Mouse (Mus musculus) G1E (cell line): ENCODE measurements at regions not wholly inside any gene's neighbourhood (a gene's known extent, or its start where the extent isn't known, plus 50 kb on each side); places are given as distances from the start of the nearest gene placed in this dataset.

Source experiments
- CTCF ChIP-seq: IDR thresholded peaks from 2 replicates; pipeline ENCODE4 v1.5.1; 2012; ENCODE audit warnings: low read depth, low read length, inconsistent platforms, mixed read lengths
- GATA1 ChIP-seq: IDR thresholded peaks from 2 replicates; pipeline ENCODE4 v1.6.1; 2012; ENCODE audit warnings: borderline replicate concordance, low read length, inconsistent platforms, mixed read lengths
- GATA2 ChIP-seq: IDR thresholded peaks from 2 replicates; pipeline ENCODE4 v1.6.1; 2012; ENCODE audit warnings: low read depth, low read length, inconsistent platforms, borderline replicate concordance

DNA sequence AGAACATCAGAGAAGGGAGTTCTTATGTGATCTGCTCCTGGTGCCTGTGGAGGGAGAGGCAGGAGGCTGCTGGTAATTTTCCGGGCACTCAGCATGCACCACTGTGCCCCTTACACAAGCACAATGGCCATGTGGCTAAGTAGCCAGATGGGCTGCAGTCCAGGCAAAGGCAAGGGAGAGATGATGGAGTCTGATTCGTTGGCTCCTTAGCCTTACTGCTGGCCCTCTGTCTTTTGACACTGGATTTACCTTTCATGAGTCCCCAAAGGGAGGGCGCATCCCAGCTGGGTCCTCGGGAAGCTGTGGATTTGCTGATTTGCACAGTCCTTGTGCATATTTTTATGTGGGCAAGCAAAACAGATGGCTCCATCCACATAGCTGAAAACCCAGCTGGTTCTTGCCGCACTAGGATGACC is 75.6 kb upstream of the 1700025G04Rik start:
- TF ChIP-seq CTCF (no peak), GATA2 (no peak), GATA1 (no peak)
